Mouse (Mus musculus) retina, postnatal 7 days (tissue): ENCODE measurements around the gene Gm9507.
"Not testable (repeated sequence)": the region's sequence is repeated elsewhere in the genome, so short reads cannot be mapped to it uniquely, and the experiment has no call there.

Experiments
- DNase-seq: peaks from one replicate; pipeline ENCODE4 v3.0.0-alpha.2; 2012; ENCODE audit warnings: low read depth, low spot score

Gm9507 gene

GRCm38 (mm10) chr10:77772142-77772541 is 39.5 kb downstream of the Gm9507 start:
- DNase-seq, result not testable (repeated sequence)

GRCm38 (mm10) chr10:77771225-77771624 is 40.4 kb downstream of the Gm9507 start, which contains the start of gene Gm3238:
Gm3238 (minus strand) TSS chr10:77771325.
- DNase-seq, result not testable (repeated sequence)

- DNase-seq, result no peak
These were observed 41.9 kb downstream of the Gm9507 start for GRCm38 (mm10) chr10:77769727-77770126.
